Mouse (Mus musculus) common myeloid progenitor, adult 5-6 weeks (primary cell): ENCODE measurements around the gene Gadd45a. TPM values are rescaled to one million over a fixed set of nuclear protein-coding genes. Genes with fewer than 3 reads are reported as not detected.

Experiments
- ATAC-seq: replicated peaks from 2 replicates; pipeline ENCODE4 v1.8.0; 2016; ENCODE audit warnings: low read depth, mild to moderate bottlenecking, moderate TSS enrichment, inconsistent platforms; ENCODE audit not compliant: poor library complexity, severe bottlenecking
- total RNA-seq: library from RNA; stranded (forward); fragments of 200-1000, 187-1606 nt; gene quantifications from 2 replicates; pipeline ENCODE4 v1.2.3, GENCODE M21; 2017

Gadd45a gene
- total RNA-seq, 1 experiment from 2014 or later: 41.3 TPM

GRCm38 (mm10) chr6:66989037-66989436, 48.2 kb downstream of the Gadd45a start:
- ATAC-seq: peak; percentile 34

- ATAC-seq: no peak
Measured at GRCm38 (mm10) chr6:66988363-66988762, 48.9 kb downstream of the Gadd45a start.

- ATAC-seq: no peak; the same call in 1 of the 2 replicates
Measured at GRCm38 (mm10) chr6:66987643-66988042, 49.6 kb downstream of the Gadd45a start.

- ATAC-seq: no peak
Measured at GRCm38 (mm10) chr6:66986063-66986462, 51.2 kb downstream of the Gadd45a start.

GRCm38 (mm10) chr6:66985500-66985899, 51.8 kb downstream of the Gadd45a start:
- no peak for ATAC-seq

Other genes starting within 250 kb of the Gadd45a start
- not detected in 2 replicates for gene Vmn1r39, start 226.8 kb downstream of the Gadd45a start, total RNA-seq
- 79.5 and 88.0 TPM in 2 replicates for gene Gng12, start 141.1 kb downstream of the Gadd45a start, total RNA-seq
- 2,714 and 3,049 TPM in 2 replicates for gene Serbp1, start 200.7 kb upstream of the Gadd45a start, total RNA-seq